Mouse (Mus musculus): ENCODE measurements around the gene Zfp804a.

Zfp804a gene

DNA sequence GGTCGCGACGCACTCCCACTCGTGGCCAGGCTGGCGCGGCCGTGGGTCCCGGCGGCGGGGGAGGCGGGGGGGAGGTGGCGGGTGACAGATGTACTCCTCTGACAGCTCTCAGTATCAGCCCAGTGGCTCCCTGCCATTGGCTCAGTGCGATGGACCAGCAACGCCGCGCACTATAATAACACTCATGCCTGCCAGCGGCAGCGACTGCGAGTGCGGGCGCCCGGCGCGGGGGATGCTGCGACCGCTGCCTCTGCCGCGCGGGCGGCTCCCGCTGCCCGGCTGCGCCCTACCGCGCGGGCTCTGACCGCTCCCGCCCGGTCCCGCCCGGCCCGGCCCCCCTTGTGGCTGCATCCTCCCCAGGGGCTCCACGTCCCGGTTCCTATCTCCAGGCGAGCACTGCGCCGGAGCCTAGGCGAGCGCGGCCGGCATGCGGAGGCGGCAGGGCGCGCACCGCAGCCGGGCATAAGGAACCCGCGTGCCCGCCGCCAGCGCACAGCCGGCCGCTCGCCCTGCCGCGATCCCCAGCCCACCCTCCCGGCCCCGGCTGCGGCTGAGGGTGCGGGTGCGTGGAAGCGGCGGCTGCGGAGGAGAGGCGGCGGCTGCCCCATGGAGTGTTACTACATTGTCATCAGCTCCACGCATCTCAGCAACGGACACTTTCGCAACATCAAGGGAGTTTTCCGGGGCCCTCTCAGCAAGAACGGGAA is at the start of gene Zfp804a:
TSS of gene Zfp804a (plus strand) at position 38 of the 707 bp plus-strand sequence.
- no peak for DNase-seq (ENCODE audit: extremely low read depth, low read depth, low spot score)

DNA sequence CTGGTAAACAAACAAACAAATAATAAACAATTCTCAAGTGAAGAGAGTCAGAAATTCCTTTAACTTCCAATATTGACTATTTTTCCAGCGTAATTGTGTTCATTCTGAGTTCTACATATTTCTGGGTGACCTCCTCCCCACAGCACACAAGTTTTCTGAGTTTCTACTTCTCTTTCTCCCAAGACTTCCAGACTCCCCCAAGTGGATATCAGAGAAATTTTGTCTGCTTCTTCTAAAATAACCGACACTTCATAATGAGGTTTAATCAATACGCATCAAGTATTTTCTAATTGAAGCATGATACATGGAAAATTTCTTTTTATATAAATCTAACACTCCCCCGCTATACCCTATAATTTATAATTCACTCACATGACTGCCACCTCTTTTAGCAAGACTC is 1.4 kb upstream of the Zfp804a start:
- no peak for DNase-seq (ENCODE audit: extremely low read depth, low read depth, low spot score)

DNA sequence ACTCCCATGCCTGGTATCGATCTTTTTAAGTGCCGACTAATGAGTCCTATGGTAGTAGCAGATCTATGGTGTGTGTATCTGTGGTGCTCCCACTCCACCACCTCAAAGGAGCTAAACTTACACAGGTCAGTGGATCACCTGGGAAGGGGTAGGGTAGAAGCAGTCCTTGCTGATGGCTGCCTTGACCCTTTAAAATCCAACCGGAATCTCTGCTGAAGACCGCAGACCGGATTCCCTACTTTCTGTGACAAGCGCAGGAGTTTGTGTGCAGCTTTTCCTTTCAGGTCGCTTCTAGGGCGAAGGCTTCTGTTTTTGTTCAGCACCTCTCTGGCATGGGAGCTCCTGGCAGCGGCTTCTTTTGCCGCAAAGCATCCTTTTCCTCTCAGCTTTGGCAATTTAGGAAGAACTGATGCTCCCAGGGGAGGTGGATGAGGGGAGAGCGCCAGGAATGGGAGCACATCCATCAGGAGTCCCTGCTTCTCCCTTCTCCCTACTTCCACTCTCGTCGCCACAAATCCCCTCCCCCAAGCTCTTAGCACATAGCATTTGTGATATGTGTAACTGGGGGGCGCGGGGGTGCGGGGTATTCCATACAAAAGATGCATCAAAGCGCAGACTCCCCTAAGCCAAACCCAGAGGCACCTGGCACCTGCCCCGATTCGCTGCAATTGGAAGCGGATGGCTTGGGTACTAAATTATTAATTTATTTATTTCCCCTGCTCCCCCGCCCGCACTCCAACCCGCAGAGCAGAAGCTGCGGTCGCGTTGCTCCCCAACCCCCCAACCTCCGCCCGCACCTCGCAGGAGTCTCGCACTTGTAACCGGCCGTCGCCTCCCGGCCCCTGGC is 461 bp upstream of the Zfp804a start:
- no peak for DNase-seq (ENCODE audit: extremely low read depth, low read depth, low spot score)

DNA sequence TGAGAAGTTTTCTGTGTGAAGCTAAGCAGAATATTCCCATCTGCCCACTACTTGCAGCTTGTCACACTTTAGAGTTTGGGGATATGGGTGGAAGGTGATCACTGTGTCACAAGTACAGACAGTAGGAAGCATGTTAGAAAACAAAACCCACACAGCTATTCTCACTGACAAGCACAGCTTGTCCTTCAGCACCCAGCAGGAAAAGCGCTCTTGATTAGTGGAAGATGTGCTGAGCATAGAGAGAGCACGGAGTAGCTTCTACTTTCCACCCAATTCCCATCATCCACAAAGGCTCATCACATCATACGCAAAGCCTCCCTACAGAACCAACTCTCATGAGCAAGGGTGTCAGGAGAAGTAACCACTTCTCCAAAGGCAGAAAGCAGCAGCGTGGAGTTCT is 1.4 kb downstream of the Zfp804a start:
- DNase-seq (ENCODE audit: extremely low read depth, low read depth, low spot score), result no peak

DNA sequence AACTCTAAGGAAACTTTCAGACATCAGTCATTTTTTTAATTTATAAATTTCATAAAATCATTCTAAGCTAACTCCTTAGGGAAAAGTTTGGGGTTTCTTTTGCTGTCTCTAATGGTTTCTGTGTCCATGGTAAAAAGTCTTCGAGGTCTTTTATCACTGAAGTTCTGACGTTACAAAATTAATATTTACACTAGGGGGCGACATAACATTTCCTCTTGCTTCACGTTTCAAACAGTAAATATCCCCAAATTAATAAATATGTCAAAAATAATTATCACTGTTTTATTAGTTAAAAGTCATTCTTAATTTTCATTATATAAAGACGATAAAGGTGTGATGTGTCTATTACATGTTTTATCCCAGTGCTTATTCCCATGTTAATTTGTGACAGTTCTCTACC is 11.6 kb downstream of the Zfp804a start:
- DNase-seq (ENCODE audit: extremely low read depth, low read depth, low spot score), result no peak

DNA sequence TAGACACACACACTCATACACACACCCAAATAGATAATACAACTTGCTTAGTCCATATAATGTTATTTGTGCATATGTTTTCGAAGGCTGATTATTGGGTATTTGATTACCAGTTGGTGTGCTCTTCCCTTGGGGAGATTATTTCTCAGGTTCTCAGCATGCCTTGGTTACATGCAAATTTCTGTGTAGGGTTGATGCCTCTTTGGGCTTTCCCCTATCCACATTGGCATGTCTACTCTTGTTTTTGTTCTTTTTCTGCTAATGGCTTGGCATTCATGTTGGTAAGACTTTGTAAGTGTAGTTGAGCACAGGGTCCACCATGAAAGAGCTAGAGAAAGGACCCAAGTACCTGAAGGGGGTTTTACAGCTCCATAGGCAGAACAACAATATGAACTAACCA is 14.9 kb downstream of the Zfp804a start:
- no peak for DNase-seq (ENCODE audit: extremely low read depth, low read depth, low spot score)

DNA sequence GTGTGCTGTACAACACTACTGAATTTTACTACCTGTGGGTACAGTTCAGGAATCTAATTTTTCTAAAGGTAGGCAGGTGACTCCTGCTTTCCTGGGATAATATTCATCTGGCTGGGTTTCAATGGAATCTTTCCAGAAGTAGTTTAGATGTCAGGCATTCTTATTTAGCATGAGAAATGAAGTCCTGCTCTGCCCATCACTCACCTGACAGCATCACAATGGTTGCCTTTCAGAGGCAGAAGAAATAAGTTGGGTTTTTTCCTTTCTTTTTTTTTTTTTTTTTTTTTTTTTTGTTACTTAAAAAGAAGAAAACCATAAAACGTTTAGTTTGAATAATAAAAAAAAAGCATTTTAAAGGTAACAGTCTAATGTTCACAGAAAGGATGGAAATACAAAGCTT is 16.1 kb downstream of the Zfp804a start:
- no peak for DNase-seq (ENCODE audit: extremely low read depth, low read depth, low spot score)

DNA sequence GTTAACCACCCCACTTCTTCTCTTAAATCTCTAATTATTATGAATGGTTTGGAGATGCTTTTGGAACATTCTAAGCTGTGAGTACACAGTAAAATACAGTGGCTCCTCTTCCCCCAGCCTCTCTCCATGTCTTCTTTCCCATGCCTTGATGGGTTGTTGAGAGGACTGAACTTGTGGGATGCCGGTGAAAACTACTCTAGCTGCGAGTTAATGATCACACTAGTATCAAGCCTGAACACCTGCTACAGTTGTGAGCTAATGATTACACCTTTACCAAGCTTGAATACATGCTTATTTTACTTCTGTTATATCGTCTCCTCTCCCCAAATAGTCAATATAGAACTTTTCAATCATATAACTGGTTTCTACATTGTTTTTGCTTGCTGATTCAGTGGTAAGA is 23.9 kb downstream of the Zfp804a start:
- no peak for DNase-seq (ENCODE audit: extremely low read depth, low read depth, low spot score)

DNA sequence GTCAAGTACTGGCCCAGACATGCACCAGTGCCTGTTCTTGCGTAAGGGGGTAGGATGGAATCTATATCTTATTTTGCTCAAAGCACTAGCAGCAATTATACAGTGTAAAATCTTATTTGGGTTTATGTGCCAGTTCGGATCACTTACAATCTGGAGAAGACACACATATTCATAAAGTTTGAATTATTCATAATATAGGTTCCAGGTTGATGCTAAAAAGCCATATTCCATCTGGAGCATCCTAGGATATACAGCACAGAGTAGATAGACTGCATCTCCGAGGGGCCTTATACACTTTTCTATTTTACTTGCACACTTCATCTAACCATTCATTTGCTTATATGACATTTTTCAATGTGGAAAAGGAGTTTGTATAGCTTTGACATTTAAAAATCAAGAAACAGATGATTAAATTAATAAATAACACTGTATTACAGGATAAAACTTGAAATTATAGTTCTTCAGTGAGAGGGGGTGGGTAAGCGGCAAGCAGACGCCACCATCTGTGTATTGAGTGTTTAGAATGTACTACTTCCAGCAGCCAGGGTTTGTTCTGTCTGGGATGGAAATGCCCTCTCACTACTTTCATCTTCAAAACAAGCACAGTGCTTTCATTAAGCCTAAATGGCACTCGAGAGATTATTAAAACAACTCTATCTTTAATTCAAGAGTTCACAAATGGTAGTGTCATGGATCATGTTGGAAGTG is 25.4 kb downstream of the Zfp804a start:
- DNase-seq (ENCODE audit: extremely low read depth, low read depth, low spot score), result no peak

DNA sequence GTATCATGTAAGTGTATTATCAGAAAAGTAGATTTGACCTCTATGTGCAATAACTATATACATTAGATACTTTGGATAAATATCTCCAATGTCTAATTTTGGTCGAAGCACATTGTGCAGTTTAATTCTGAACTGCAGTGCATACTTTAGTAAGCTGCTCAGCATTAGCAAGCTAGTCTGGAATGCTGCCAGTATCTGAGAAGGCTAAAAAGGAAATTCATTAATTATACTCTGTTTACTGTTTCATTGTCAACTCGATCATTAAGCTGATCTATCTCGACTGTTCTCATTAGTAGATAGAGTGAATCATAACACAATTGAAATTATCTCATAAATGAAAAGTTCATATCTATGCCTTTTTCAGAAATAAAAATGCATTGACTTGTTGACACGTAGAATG is 27.7 kb downstream of the Zfp804a start:
- no peak for DNase-seq (ENCODE audit: extremely low read depth, low read depth, low spot score)

DNA sequence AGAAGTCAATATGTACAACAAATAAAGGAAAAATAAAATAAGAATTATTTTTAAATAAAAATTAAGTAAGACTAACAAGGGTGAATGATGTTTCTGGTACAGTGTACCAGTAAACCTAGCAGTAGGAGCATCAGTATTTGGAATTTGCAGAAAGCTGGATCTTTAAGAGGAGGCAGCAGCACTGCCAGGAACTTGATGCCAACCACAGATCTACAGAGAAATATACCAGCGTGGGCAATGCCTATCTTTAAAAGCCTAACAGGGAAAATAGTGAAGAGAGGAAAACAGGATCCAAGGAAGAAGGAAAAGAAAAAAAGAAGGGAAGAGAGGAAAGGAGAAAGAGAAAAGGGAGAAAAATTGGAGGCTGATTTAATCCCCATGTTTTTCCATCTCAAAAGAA is 60.1 kb downstream of the Zfp804a start:
- no peak for DNase-seq (ENCODE audit: extremely low read depth, low read depth, low spot score)

DNA sequence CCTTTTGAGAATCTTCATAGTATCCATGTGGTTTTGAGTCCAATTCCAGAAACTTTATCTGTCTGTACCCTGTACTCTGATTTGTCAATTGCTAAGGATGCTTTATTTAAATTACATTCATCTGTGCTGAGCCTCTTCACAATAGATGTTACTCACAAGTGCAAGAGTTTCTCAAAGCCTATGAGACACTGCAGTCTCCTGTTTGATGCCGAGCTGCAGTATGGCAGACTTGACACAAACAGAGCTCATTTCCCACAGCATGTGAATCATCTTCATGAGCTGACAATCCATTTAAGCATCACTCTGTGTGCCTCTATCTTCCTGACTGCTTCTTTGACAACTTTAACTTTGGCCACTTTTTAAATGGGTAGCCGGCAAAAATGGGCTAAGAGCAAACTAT is 60.6 kb downstream of the Zfp804a start:
- DNase-seq (ENCODE audit: extremely low read depth, low read depth, low spot score), result no peak

DNA sequence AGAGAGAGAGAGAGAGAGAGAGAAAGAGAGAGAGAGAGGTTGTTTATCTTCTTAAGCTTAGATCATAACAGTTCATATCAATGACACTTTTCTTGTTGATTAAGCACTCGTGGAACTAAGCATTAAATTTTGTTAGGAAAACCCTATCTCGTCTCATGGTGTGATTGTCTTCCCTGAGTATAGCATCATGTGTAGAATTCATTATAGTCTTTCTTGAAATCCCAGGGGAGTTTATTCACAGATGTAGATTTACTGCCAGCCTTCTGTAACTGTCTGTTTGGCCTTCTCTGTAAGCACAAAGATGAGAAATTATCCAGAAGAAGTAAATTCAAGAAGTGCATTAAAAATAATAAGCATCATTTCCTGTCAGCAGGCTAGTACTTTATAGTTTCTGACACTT is 66.6 kb downstream of the Zfp804a start:
- no peak for DNase-seq (ENCODE audit: extremely low read depth, low read depth, low spot score)

DNA sequence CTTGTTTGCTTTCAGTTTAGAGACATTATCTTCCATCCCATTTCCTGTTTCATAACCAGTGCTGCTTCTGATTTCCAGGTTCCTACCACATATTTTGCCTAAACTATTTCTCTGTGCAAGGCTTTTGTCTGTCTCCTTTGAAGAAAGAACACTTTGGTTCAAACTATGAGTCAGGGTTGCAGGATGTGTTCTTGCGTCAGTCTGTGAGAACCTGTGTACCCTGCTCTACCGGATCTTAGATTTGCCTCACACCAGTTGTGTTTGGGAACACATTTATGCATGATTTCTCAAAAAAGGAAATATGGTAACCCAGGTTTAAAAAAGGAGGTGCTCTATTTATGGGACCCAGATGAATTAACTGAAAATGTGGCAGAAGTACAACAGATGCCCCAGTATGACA is 125.7 kb downstream of the Zfp804a start:
- DNase-seq (ENCODE audit: extremely low read depth, low read depth, low spot score), result no peak

DNA sequence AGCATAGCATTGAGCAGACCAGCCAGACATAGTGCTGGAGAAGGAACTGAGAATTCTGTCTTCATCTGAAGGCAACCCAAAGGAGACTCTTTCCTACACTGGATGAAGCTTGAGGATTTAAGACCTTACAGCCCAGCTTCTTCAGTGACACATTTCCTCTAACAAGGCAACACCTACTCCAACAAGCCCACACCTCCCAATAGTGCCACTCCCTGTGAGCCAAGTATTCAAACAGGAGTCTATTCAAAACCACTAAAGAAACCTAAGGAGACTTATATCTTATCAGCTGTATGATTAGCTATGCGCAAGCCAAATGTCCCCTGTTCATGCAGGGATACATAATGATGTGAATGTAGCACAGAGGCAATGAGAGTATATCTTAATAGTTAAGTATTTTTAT is 128.0 kb downstream of the Zfp804a start:
- no peak for DNase-seq (ENCODE audit: extremely low read depth, low read depth, low spot score)

DNA sequence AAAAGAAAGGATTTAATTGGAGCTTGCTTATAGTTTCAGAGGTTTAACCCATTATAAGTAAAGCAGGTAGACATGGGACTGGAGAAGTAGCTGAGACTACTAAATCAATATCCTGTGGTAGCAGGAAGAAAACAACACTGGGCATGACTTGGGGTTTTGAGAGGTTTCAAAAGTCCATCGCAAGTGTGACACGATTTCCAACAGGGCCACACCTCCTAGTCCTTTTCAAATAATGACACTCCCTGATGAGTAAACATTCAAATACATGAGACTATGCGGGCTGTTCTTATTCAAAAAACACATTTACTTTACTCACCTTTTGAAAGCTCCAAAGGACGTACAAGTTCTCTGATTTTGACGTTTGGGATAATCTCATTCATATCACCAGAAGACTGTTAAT is 146.9 kb downstream of the Zfp804a start:
- DNase-seq (ENCODE audit: extremely low read depth, low read depth, low spot score), result no peak

DNA sequence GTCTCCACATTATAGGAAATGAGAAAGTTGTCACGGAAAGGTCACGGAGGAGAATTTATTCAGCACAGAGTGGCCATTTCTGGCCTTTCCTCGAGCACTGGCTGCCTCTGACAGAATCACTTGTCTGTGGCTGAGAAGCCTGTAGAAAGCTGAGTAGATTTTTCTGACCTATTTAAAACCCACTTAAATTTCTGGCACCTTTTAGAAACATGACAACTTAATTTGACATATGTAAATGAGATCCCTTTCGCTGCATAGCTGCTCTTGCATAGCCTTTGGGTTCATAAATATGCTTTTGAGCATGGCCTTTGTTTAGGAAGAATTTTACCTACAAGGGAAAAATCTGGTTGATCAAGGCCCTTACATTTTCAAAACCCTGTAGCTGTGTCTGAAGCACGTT is 147.6 kb downstream of the Zfp804a start:
- no peak for DNase-seq (ENCODE audit: extremely low read depth, low read depth, low spot score)

DNA sequence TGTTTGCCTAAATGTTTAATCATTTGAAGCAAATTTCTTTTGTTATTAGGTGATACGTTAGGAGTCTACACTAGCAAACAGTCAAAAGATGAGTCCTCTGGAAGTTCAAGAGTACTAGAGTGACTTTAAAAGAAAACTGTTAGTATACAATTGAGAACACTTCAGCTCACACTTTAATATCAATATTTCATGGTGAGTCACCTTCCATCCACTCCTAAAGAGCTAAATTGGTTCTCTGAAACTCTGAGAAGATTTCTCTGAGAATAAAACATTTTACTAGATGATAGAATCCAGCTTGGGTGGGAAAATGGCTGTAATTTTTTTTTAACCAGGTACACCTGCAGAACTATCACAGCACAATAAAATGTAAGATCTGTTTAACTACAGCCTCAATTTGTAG is 157.6 kb downstream of the Zfp804a start:
- no peak for DNase-seq (ENCODE audit: extremely low read depth, low read depth, low spot score)

DNA sequence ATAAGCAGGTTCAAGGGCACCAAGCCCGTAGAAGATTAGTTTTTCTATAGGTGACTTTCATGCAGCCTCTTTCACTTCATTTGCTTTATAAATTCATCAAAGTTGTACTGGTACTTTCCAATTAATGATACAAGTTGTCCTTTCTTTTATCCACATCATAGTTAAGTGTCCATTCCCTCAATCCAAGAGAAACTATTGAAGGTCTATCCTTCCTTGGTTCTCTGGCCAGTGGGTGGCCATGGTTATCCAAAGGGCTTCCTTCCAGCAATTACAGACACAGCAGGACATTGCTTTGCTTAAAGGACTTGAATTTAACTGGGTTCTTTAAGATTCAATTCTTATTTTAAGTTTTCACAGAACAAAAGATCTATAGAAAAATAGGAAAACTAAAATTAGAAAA is 158.9 kb downstream of the Zfp804a start:
- no peak for DNase-seq (ENCODE audit: extremely low read depth, low read depth, low spot score)

DNA sequence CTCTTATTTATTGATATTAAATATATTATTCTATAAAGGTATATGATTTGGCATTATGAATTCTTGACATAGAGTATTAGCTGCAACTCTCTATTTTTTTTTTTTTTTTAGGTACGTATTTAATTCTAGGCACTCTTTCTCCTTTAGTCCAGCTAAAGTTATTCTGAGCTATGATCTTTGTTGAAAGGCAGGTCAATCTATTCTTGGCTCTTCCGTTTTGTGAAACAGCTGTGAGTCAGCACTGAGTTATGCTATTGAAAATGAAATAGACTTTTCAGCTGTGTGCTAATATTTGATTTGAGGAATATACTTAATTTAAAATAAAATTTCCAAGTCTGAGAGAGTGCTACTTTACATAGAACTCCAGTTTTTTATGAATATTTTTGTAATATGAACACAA is 164.9 kb downstream of the Zfp804a start:
- no peak for DNase-seq (ENCODE audit: extremely low read depth, low read depth, low spot score)

DNA sequence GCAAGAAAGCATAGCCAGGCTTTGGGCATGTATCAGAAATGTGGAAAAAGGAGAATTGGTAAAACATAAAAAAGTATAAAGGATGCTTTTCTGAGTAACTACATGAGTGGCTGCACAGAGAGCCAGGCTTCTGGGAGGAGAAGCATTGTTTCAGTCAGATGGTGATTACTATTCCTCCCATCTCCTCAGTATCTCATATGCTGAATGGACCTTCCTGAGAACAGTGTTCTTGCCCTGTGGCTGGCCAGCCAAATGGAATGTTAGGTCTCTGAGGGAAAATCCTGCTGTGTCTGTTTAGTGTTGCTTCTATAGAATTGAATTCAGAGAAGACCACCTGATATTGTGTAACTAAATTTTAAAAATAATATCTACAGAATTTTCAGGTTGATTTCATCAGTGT is 193.0 kb downstream of the Zfp804a start:
- DNase-seq (ENCODE audit: extremely low read depth, low read depth, low spot score), result no peak

All from fat pad, adult 2 months (tissue).